16 mouse cellular contexts compared by ENCODE assay signal in genomic region chr1:77369255-77369837, GRCm38 (mm10).
DNase-seq lines count a peak whose midpoint lies in the region; ATAC-seq lines count a peak whose summit lies in the region.
"Had no signal": no experiment of that assay in that cellular context is flagged by ENCODE, and none has a peak within 500 bp of the region (broad histone marks: within the 10 kb centered on the region; RNA-seq: fewer than 3 reads in every experiment).

No protein-coding gene starts in this region.

- H3K4me3 ChIP-seq in erythroblast, embryonic 14.5 days (replicated peaks): peak overlapping the region; percentile 40
- H3K4me3 ChIP-seq: forebrain, embryonic 15.5 days; stomach, embryonic 15.5 days had no signal

- no peaks in the 10 kb centered on the region for H3K27me3 ChIP-seq in erythroblast, embryonic 14.5 days (ENCODE audit: control insufficient read depth)
- H3K27me3 ChIP-seq: CH12.LX; forebrain, embryonic 15.5 days; stomach, embryonic 15.5 days had no signal

- DNase-seq in left cerebral cortex, postnatal 25 days (ENCODE audit: low spot score in 2 of 2): peak; percentile 36 to 68
- DNase-seq in left cerebral cortex, postnatal 14 days (ENCODE audit: low spot score in 2 of 2): no peak
- DNase-seq in heart, postnatal 10 days: peak; percentile 18 to 20
- no peak for DNase-seq in gastrocnemius, postnatal 25 days
- DNase-seq in lung, postnatal 4 days: no peak
- DNase-seq: adrenal gland, adult 8-10 months; cerebellum, adult 18-20 months; kidney, postnatal 14 days; right cerebral cortex, postnatal 14 days had no signal

- ATAC-seq in megakaryocyte-erythroid progenitor cell, adult 5-6 weeks (replicated peaks; ENCODE audit: low FRiP score, low TSS enrichment, poor library complexity, severe bottlenecking): peak; percentile 98
- ATAC-seq: forebrain, embryonic 15.5 days; hindbrain, postnatal 0 days; midbrain, embryonic 16.5 days had no signal

- intact Hi-C loops in left cerebral cortex, postnatal 25 days (cut with DNase I): no loop called here
- intact Hi-C loops in left cerebral cortex, postnatal 14 days (cut with DNase I): no loop called here
- intact Hi-C loops in heart, postnatal 10 days (cut with DNase I): no loop called here

- H3K9me3 ChIP-seq in erythroblast, embryonic 14.5 days (ENCODE audit: control insufficient read depth, low read length): no peaks in the 10 kb centered on the region
- H3K9me3 ChIP-seq: forebrain, embryonic 15.5 days; stomach, embryonic 15.5 days had no signal

- H3K4me1 ChIP-seq in erythroblast, embryonic 14.5 days (ENCODE audit: control insufficient read depth): peaks cover 17% of the 10 kb centered on the region
- H3K4me1 ChIP-seq: forebrain, embryonic 15.5 days; stomach, embryonic 15.5 days had no signal

- no peaks in the 10 kb centered on the region for H3K36me3 ChIP-seq in erythroblast, embryonic 14.5 days (ENCODE audit: control insufficient read depth)

Comparison
In these comparisons a context has a peak if more than half of its experiments do, and no peak if none do; other contexts are left out.
1. DNase-seq: peak in left cerebral cortex, postnatal 25 days (2 of 2) and heart, postnatal 10 days (2 of 2); none in left cerebral cortex, postnatal 14 days (0 of 2), gastrocnemius, postnatal 25 days (single experiment) and lung, postnatal 4 days (0 of 2).